Mouse (Mus musculus) left cerebral cortex, adult 8-10 months (tissue): ENCODE data around the gene Idh2. TPM values are rescaled to one million over a fixed set of nuclear protein-coding genes. Genes with fewer than 3 reads are reported as not detected.

Source experiments
- DNase-seq, 2 experiments: peaks; one replicate each; pipeline ENCODE4 v3.0.0; 2022; ENCODE audit warnings: low spot score in 2 of 2
- total RNA-seq, 4 experiments: library from RNA; stranded (reverse); gene quantifications; 2 replicates each; pipeline ENCODE4 v1.2.4; 2022

Idh2 gene
- total RNA-seq, 4 experiments from 2014 or later = 61.7 to 68.1 (median 64.0) TPM

- no peak for DNase-seq
Measured at GRCm38 (mm10) chr7:80123115-80123514, 7.9 kb upstream of the Idh2 start.

- no peak for DNase-seq
Measured at GRCm38 (mm10) chr7:80121083-80121482, 5.9 kb upstream of the Idh2 start.

- peak in 1 of 2 experiments; percentile 69 for DNase-seq
Measured at GRCm38 (mm10) chr7:80119198-80119597, 4.0 kb upstream of the Idh2 start.

- no peak for DNase-seq
Measured at GRCm38 (mm10) chr7:80116158-80116557, 966 bp upstream of the Idh2 start.

- DNase-seq = peak in 1 of 2 experiments; percentile 58
Measured at GRCm38 (mm10) chr7:80114451-80115223, 555 bp downstream of the Idh2 start.

GRCm38 (mm10) chr7:80113989-80114388 lies 1.2 kb downstream of the Idh2 start:
- no peak for DNase-seq

- peak in 1 of 2 experiments; percentile 70 for DNase-seq
Measured at GRCm38 (mm10) chr7:80111066-80112045, 3.8 kb downstream of the Idh2 start.

GRCm38 (mm10) chr7:80106441-80106840 lies 8.8 kb downstream of the Idh2 start:
- no peak for DNase-seq

- no peak for DNase-seq
Measured at GRCm38 (mm10) chr7:80105637-80106390, 9.4 kb downstream of the Idh2 start.

- DNase-seq = no peak
Measured at GRCm38 (mm10) chr7:80103335-80103734, 11.9 kb downstream of the Idh2 start.

- DNase-seq = no peak
Measured at GRCm38 (mm10) chr7:80098389-80098976, 16.7 kb downstream of the Idh2 start.

- DNase-seq = no peak
Measured at GRCm38 (mm10) chr7:80095598-80096309, 19.4 kb downstream of the Idh2 start.

GRCm38 (mm10) chr7:80094481-80094880 lies 20.7 kb downstream of the Idh2 start:
- no peak for DNase-seq

GRCm38 (mm10) chr7:80092351-80093046 lies 22.7 kb downstream of the Idh2 start:
- DNase-seq = peak; percentile 63 to 78

- DNase-seq = no peak
Measured at GRCm38 (mm10) chr7:80091866-80092210, 23.4 kb downstream of the Idh2 start.

GRCm38 (mm10) chr7:80091004-80091865 lies 24.0 kb downstream of the Idh2 start:
- no peak for DNase-seq

- DNase-seq = no peak
Measured at GRCm38 (mm10) chr7:80090191-80091003, 24.8 kb downstream of the Idh2 start.

- no peak for DNase-seq
Measured at GRCm38 (mm10) chr7:80088191-80088590, 27.0 kb downstream of the Idh2 start.
